Mouse (Mus musculus) heart, embryonic 14.5 days (tissue): ENCODE data around the gene Taar2. TPM values are rescaled to one million over a fixed set of nuclear protein-coding genes. Genes with fewer than 3 reads are reported as not detected.

Experiments
- ATAC-seq: fragments of 200-750 bp; cut with Nextera tagmentation; 2 replicates; pipeline ENCODE4 v1.8.0; 2017; ENCODE audit warnings: low read depth, moderate TSS enrichment; ENCODE audit not compliant: insufficient number of reproducible peaks, insufficient read depth, low FRiP score
- H3K27ac ChIP-seq, 2 experiments: fragments of 200-500 bp in 1 of 2; fragments of 300-500 bp in 1 of 2; sonication (generic) in 1 of 2; replicated peaks in 1 of 2; 2 replicates each; pipeline ENCODE4 v1.5.1; 2012 to 2014; ENCODE audit warnings: low read depth in 2 of 2, low read length in 2 of 2, control low read depth in 1 of 2, mild to moderate bottlenecking in 1 of 2, mixed read lengths in 1 of 2; ENCODE audit not compliant: control insufficient read depth in 1 of 2, insufficient read depth in 1 of 2
- H3K27me3 ChIP-seq: fragments of 300-500 bp; sonication (generic); 2 replicates; pipeline ENCODE4 v1.6.1; 2014; ENCODE audit warnings: mild to moderate bottlenecking, low read length, control low read depth; ENCODE audit not compliant: control insufficient read depth, insufficient read depth
- H3K36me3 ChIP-seq: fragments of 300-500 bp; sonication (generic); 2 replicates; pipeline ENCODE4 v1.6.1; 2014; ENCODE audit warnings: mild to moderate bottlenecking, control low read depth, low read length, mixed read lengths; ENCODE audit not compliant: control insufficient read depth, insufficient read depth
- H3K4me1 ChIP-seq, 2 experiments: fragments of 200-500 bp in 1 of 2; fragments of 300-500 bp in 1 of 2; sonication (generic) in 1 of 2; 2 replicates each; pipeline ENCODE4 v1.6.1; 2012 to 2014; ENCODE audit warnings: low read length in 2 of 2, control low read depth in 1 of 2, mixed read lengths in 1 of 2; ENCODE audit not compliant: control insufficient read depth in 2 of 2, insufficient read depth in 2 of 2
- H3K4me2 ChIP-seq: fragments of 300-500 bp; sonication (generic); 2 replicates; pipeline ENCODE4 v1.6.1; 2014; ENCODE audit warnings: mild to moderate bottlenecking, low read length
- H3K4me3 ChIP-seq, 2 experiments: fragments of 200-500 bp in 1 of 2; fragments of 300-500 bp in 1 of 2; sonication (generic) in 1 of 2; 2 replicates each; pipeline ENCODE4 v1.5.1; 2012 to 2014; ENCODE audit warnings: low read length in 2 of 2, mild to moderate bottlenecking in 2 of 2, control low read depth in 1 of 2, low read depth in 1 of 2, moderate library complexity in 1 of 2; ENCODE audit not compliant: control insufficient read depth in 1 of 2, insufficient read depth in 1 of 2
- H3K9ac ChIP-seq: fragments of 300-500 bp; sonication (generic); 2 replicates; pipeline ENCODE4 v1.6.1; 2014; ENCODE audit warnings: mild to moderate bottlenecking, low read length
- H3K9me3 ChIP-seq: fragments of 300-500 bp; sonication (generic); 2 replicates; pipeline ENCODE4 v1.6.1; 2016; ENCODE audit warnings: low read length, control low read depth; ENCODE audit not compliant: control insufficient read depth
- WGBS: fragments of 180-500 bp; shearing (Covaris S2); extraction: QIAGEN DNeasy Blood & Tissue Kit; methylation state at CpG from one replicate; pipeline ENCODE4 v1.1.7; 2014; 5-methylcytosine and 5-hydroxymethylcytosine counted together
- polyA plus RNA-seq: library from polyadenylated mRNA; unstranded; fragments of >200 nt; fragmentation: Nextera tagmentation; extraction: Ambion mirVana; gene quantifications from 2 replicates; pipeline ENCODE4 v1.2.1, GENCODE M21; 2014

Taar2 gene
- polyA plus RNA-seq, 1 experiment from 2014 or later, result not detected

GRCm38 (mm10) chr10:23922468-23922867 is 15.9 kb upstream of the Taar2 start:
- Histone ChIP-seq H3K36me3 (no peaks in the 10 kb centered on the region), H3K4me2 (no peak overlapping the region), H3K9ac (no peak overlapping the region), H3K4me1 (no peaks in the 10 kb centered on the region), H3K4me3 (no peak overlapping the region), H3K9me3 (no peaks in the 10 kb centered on the region), H3K27me3 (no peaks in the 10 kb centered on the region), H3K27ac (no peak overlapping the region)
- WGBS, result 74% methylated on average over 3 of the region's 3 CpGs
- no peak for ATAC-seq

GRCm38 (mm10) chr10:23923941-23924340 is 14.4 kb upstream of the Taar2 start:
- H3K9ac ChIP-seq, result no peak overlapping the region
- WGBS, result 83% methylated on average over 2 of the region's 2 CpGs
- H3K9me3 ChIP-seq, result no peaks in the 10 kb centered on the region
- no peak overlapping the region for H3K27ac ChIP-seq
- no peaks in the 10 kb centered on the region for H3K4me1 ChIP-seq
- H3K4me2 ChIP-seq, result no peak overlapping the region
- H3K4me3 ChIP-seq, result no peak overlapping the region
- H3K27me3 ChIP-seq, result no peaks in the 10 kb centered on the region
- ATAC-seq, result no peak
- no peaks in the 10 kb centered on the region for H3K36me3 ChIP-seq

- Histone ChIP-seq H3K9ac (no peak overlapping the region), H3K4me3 (no peak overlapping the region), H3K36me3 (no peaks in the 10 kb centered on the region), H3K9me3 (no peaks in the 10 kb centered on the region), H3K4me1 (no peaks in the 10 kb centered on the region), H3K4me2 (no peak overlapping the region), H3K27me3 (no peaks in the 10 kb centered on the region), H3K27ac (no peak overlapping the region)
- ATAC-seq, result no peak
- WGBS, result 41% methylated on average over 4 of the region's 4 CpGs
These were observed 759 bp upstream of the Taar2 start for GRCm38 (mm10) chr10:23937613-23938012.

GRCm38 (mm10) chr10:23942465-23942864 is 4.1 kb downstream of the Taar2 start:
- Histone ChIP-seq H3K27me3 (no peaks in the 10 kb centered on the region), H3K36me3 (no peaks in the 10 kb centered on the region), H3K4me3 (no peak overlapping the region), H3K4me2 (no peak overlapping the region), H3K4me1 (no peaks in the 10 kb centered on the region), H3K9me3 (no peaks in the 10 kb centered on the region), H3K9ac (no peak overlapping the region), H3K27ac (no peak overlapping the region)
- 68% methylated on average over 5 of the region's 5 CpGs for WGBS
- ATAC-seq, result no peak

GRCm38 (mm10) chr10:23948026-23948425 is 9.7 kb downstream of the Taar2 start:
- Histone ChIP-seq H3K4me3 (no peak overlapping the region), H3K36me3 (no peaks in the 10 kb centered on the region), H3K9me3 (no peaks in the 10 kb centered on the region), H3K9ac (no peak overlapping the region), H3K4me2 (peak overlapping the region; percentile 17; the same call in 1 of the 2 replicates), H3K4me1 (peaks cover 2 to 5% of the 10 kb centered on the region in 2 experiments; a peak in 2 of 4 replicates), H3K27ac (no peak overlapping the region), H3K27me3 (no peaks in the 10 kb centered on the region)
- ATAC-seq, result 0 out of 2 replicates have a peak, but pooled peaks have one; percentile 54
- 43% methylated on average over 7 of the region's 7 CpGs for WGBS

GRCm38 (mm10) chr10:23949508-23950005 is 11.2 kb downstream of the Taar2 start, which contains the start of gene Taar3:
Gene Taar3 (plus strand): TSS chr10:23949558.
- no peaks in the 10 kb centered on the region for H3K9me3 ChIP-seq
- H3K4me2 ChIP-seq, result no peak within 1 kb of the TSS
- no peaks in the 10 kb centered on the region for H3K36me3 ChIP-seq
- H3K9ac ChIP-seq, result no peak within 1 kb of the TSS
- 83% methylated on average over 16 of the region's 16 CpGs for WGBS
- H3K4me3 ChIP-seq, result no peak within 1 kb of the TSS
- H3K27ac ChIP-seq, result no peak within 1 kb of the TSS
- ATAC-seq, result no peak
- no peaks in the 10 kb centered on the region for H3K27me3 ChIP-seq
- peaks cover 4 to 5% of the 10 kb centered on the region in 2 experiments; a peak in 2 of 4 replicates for H3K4me1 ChIP-seq

- H3K9me3 ChIP-seq, result no peaks in the 10 kb centered on the region
- no peaks in the 10 kb centered on the region for H3K27me3 ChIP-seq
- H3K27ac ChIP-seq, result no peak overlapping the region
- no peak overlapping the region for H3K4me2 ChIP-seq
- no peak for ATAC-seq
- H3K36me3 ChIP-seq, result no peaks in the 10 kb centered on the region
- no peak overlapping the region for H3K4me3 ChIP-seq
- peaks cover 4 to 5% of the 10 kb centered on the region in 2 experiments; a peak in 2 of 4 replicates for H3K4me1 ChIP-seq
- WGBS, result 68% methylated on average over 6 of the region's 6 CpGs
- H3K9ac ChIP-seq, result no peak overlapping the region
These were observed 13.3 kb downstream of the Taar2 start for GRCm38 (mm10) chr10:23951714-23952113.

- Histone ChIP-seq H3K27me3 (no peaks in the 10 kb centered on the region), H3K27ac (no peak overlapping the region), H3K9ac (no peak overlapping the region), H3K4me3 (no peak overlapping the region), H3K9me3 (no peaks in the 10 kb centered on the region), H3K4me1 (peaks cover 0 to 4% of the 10 kb centered on the region in 2 experiments; a peak in 2 of 4 replicates), H3K36me3 (no peaks in the 10 kb centered on the region), H3K4me2 (no peak overlapping the region)
- whole genome bisulfite sequencing, result 53% methylated on average over 3 of the region's 3 CpGs
- no peak for ATAC-seq
These were observed 20.7 kb downstream of the Taar2 start for GRCm38 (mm10) chr10:23959071-23959470.
